Mouse (Mus musculus): Measurements from ENCODE around the gene Ftsj3.

DNA sequence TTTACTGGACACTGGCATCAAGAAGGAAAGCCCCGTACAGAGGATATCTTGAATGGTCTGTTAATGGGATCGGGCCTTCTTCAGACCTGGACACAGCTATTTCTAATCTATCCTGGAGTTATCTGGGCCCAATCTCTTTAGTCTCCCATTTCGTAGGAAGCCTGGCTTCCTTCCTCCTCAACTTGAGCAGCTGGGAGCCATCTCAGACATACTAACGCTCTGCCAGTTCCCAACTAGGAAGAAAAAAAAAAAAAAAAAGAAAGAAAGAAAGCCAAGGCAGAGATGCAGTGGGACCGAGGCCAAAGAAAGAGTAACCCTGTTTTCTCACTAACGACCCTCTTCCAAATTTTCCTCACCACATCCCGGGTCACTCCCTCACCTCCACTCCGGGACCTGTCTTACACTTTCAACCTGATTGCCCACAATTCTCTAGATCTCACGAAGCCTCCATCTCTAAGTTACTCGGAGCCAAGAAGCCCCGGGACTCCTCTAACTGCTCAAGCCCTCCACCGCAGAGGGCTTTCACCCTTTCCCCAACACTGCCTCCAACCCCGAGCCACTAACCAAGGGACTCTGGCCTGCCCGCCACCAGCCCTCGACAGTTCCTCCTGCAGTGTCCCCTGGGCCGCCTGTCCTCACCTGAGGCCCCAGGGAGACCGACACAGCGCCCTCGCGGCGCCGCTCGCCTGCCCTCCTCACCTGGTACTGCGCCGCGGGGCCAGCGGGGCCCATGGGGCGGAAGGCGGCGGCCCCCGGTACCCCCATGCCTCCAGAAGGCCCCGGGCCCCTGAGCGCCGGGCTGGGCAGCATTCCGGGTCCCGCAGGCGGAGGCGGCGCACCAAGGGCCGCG, 16.1 kb upstream of the Ftsj3 start:
- TF ChIP-seq POLR2AphosphoS5 (IDR thresholded peaks at IDR 0.05; ENCODE audit: insufficient replicate concordance, low read depth, low read length): no peak
- TF ChIP-seq CTCF (IDR thresholded peaks at IDR 0.05; ENCODE audit: low read depth, low read length): no peak
- TF ChIP-seq GATA1 (IDR thresholded peaks at IDR 0.05; ENCODE audit: borderline replicate concordance, low read length): no peak
- no peak for TF ChIP-seq TAL1 (conservative IDR thresholded peaks at IDR 0.05; ENCODE audit: low read depth, low read length)
- no peak for TF ChIP-seq GATA2 (IDR thresholded peaks at IDR 0.05; ENCODE audit: borderline replicate concordance, low read depth, low read length)
